Mouse (Mus musculus): Measurements from ENCODE around the gene Ifna13. TPM values are rescaled to one million over a fixed set of nuclear protein-coding genes. Genes with fewer than 3 reads are reported as not detected.

Ifna13 gene
- not detected in 2 replicates for polyA plus RNA-seq (2014; fragmentation: Nextera tagmentation; extraction: Ambion mirVana)

DNA sequence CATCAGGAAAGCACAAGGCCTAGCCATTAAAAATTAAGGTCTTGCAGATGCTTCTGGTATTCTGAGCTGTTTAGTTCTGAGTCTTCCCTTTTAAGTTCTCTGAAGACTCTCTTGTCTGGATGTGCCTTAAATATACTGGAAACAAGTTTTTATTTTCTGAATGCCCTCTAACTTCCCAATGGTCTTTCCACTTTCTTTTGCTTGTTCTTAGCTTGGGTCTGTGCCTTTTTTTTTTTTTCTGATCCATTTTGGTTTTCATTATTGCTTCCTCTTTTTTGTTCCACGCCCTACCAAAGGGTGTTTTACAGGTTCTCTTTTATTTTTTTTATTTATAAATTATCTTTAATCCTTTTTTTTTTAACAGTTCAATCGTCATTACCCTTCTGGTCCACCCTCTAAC is at the start of gene Ifna13:
Ifna13 (minus strand) TSS at position 101 of the 400 bp plus-strand sequence.
- Histone ChIP-seq H3K9ac (ENCODE audit: low read length) (no peak within 1 kb of the TSS), H3K27me3 (ENCODE audit: control insufficient read depth, insufficient read depth, low read length) (no peaks in the 10 kb centered on the region), H3K36me3 (ENCODE audit: control insufficient read depth, insufficient read depth, low read length) (no peaks in the 10 kb centered on the region), H3K27ac (replicated peaks in 1 of 2; ENCODE audit: control insufficient read depth in 1 of 2, insufficient read depth in 1 of 2, low read depth in 2 of 2, low read length in 2 of 2) (no peak within 1 kb of the TSS), H3K4me1 (ENCODE audit: control insufficient read depth in 2 of 2, insufficient read depth in 2 of 2, low read length in 2 of 2) (no peaks in the 10 kb centered on the region), H3K4me2 (ENCODE audit: low read length) (no peak within 1 kb of the TSS), H3K9me3 (ENCODE audit: control insufficient read depth, low read length) (no peaks in the 10 kb centered on the region), H3K4me3 (ENCODE audit: control insufficient read depth in 1 of 2, insufficient read depth in 1 of 2, low read depth in 1 of 2, low read length in 2 of 2) (no peak within 1 kb of the TSS)
- 53% methylated on average over 2 of the region's 2 CpGs for WGBS
- no peak for ATAC-seq (ENCODE audit: insufficient number of reproducible peaks, insufficient read depth, low FRiP score, low read depth)

DNA sequence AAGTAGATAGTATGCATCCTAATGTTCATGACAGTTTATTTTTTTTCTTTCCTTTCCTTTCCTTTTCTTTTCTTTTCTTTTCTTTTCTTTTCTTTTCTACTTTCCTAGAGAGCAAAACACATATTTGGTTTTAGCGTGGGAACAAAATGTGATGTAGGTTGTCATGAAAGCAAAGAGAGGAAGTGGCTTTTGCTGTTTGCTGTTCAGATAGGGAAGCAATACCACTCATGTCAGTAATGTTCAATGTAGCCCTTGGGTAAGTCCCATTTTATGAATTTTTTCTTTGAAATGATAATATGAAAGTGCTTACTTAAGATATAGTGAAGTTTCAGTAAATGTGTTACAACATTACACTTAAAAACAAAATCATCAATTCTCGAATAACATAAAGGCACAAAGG is 49.1 kb upstream of the Ifna13 start:
- Histone ChIP-seq H3K9ac (ENCODE audit: low read length) (no peak overlapping the region), H3K36me3 (ENCODE audit: control insufficient read depth, insufficient read depth, low read length) (no peaks in the 10 kb centered on the region), H3K27ac (replicated peaks in 1 of 2; ENCODE audit: control insufficient read depth in 1 of 2, insufficient read depth in 1 of 2, low read depth in 2 of 2, low read length in 2 of 2) (no peak overlapping the region), H3K4me1 (ENCODE audit: control insufficient read depth in 2 of 2, insufficient read depth in 2 of 2, low read length in 2 of 2) (no peaks in the 10 kb centered on the region), H3K4me3 (ENCODE audit: control insufficient read depth in 1 of 2, insufficient read depth in 1 of 2, low read depth in 1 of 2, low read length in 2 of 2) (no peak overlapping the region), H3K27me3 (ENCODE audit: control insufficient read depth, insufficient read depth, low read length) (no peaks in the 10 kb centered on the region), H3K4me2 (ENCODE audit: low read length) (no peak overlapping the region), H3K9me3 (ENCODE audit: control insufficient read depth, low read length) (no peaks in the 10 kb centered on the region)
- WGBS, result 83% methylated on average over 2 of the region's 2 CpGs
- ATAC-seq (ENCODE audit: insufficient number of reproducible peaks, insufficient read depth, low FRiP score, low read depth), result no peak

DNA sequence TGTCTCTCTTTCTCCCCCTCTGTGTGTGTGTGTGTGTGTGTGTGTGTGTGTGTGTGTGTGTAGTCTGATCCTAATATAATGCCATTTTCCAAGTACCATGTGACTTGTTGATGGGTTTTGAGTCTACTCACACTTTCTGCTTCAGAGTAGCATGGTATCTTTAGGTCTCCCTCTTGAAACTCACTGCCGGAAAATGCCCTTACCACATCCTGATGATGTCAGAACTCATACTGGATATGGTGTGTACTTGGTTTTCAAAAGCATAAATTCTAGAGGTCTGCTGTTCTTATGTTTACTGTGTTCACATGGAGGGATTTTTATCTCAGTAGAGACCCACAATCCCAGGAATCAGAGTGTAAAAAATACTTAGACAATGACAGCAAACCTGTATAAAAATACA is 48.3 kb upstream of the Ifna13 start:
- H3K36me3 ChIP-seq (ENCODE audit: control insufficient read depth, insufficient read depth, low read length), result no peaks in the 10 kb centered on the region
- no peak overlapping the region for H3K4me3 ChIP-seq (ENCODE audit: control insufficient read depth in 1 of 2, insufficient read depth in 1 of 2, low read depth in 1 of 2, low read length in 2 of 2)
- no peak overlapping the region for H3K9ac ChIP-seq (ENCODE audit: low read length)
- ATAC-seq (ENCODE audit: insufficient number of reproducible peaks, insufficient read depth, low FRiP score, low read depth), result no peak
- H3K9me3 ChIP-seq (ENCODE audit: control insufficient read depth, low read length), result no peaks in the 10 kb centered on the region
- WGBS, result 71% methylated on average over 1 of the region's 1 CpGs
- H3K27ac ChIP-seq (replicated peaks in 1 of 2; ENCODE audit: control insufficient read depth in 1 of 2, insufficient read depth in 1 of 2, low read depth in 2 of 2, low read length in 2 of 2), result no peak overlapping the region
- no peaks in the 10 kb centered on the region for H3K4me1 ChIP-seq (ENCODE audit: control insufficient read depth in 2 of 2, insufficient read depth in 2 of 2, low read length in 2 of 2)
- no peaks in the 10 kb centered on the region for H3K27me3 ChIP-seq (ENCODE audit: control insufficient read depth, insufficient read depth, low read length)
- no peak overlapping the region for H3K4me2 ChIP-seq (ENCODE audit: low read length)

GRCm38 (mm10) chr4:88691259-88691658 is 47.0 kb upstream of the Ifna13 start, which contains the start of gene Ifnab:
TSS of gene Ifnab (minus strand) at chr4:88691359.
- no peak for ATAC-seq (ENCODE audit: insufficient number of reproducible peaks, insufficient read depth, low FRiP score, low read depth)
- Histone ChIP-seq H3K4me2 (ENCODE audit: low read length) (no peak within 1 kb of the TSS), H3K9ac (ENCODE audit: low read length) (no peak within 1 kb of the TSS), H3K36me3 (ENCODE audit: control insufficient read depth, insufficient read depth, low read length) (no peaks in the 10 kb centered on the region), H3K27ac (replicated peaks in 1 of 2; ENCODE audit: control insufficient read depth in 1 of 2, insufficient read depth in 1 of 2, low read depth in 2 of 2, low read length in 2 of 2) (no peak within 1 kb of the TSS), H3K9me3 (ENCODE audit: control insufficient read depth, low read length) (no peaks in the 10 kb centered on the region), H3K27me3 (ENCODE audit: control insufficient read depth, insufficient read depth, low read length) (no peaks in the 10 kb centered on the region), H3K4me1 (ENCODE audit: control insufficient read depth in 2 of 2, insufficient read depth in 2 of 2, low read length in 2 of 2) (no peaks in the 10 kb centered on the region), H3K4me3 (ENCODE audit: control insufficient read depth in 1 of 2, insufficient read depth in 1 of 2, low read depth in 1 of 2, low read length in 2 of 2) (no peak within 1 kb of the TSS)
- 35% methylated on average over 2 of the region's 2 CpGs for WGBS

- 86% methylated on average over 1 of the region's 1 CpGs for WGBS
- no peaks in the 10 kb centered on the region for H3K9me3 ChIP-seq (ENCODE audit: control insufficient read depth, low read length)
Measured at GRCm38 (mm10) chr4:88683812-88684211, 39.6 kb upstream of the Ifna13 start, which contains the start of gene Ifna2. TSS of gene Ifna2 (minus strand) at chr4:88683912.

DNA sequence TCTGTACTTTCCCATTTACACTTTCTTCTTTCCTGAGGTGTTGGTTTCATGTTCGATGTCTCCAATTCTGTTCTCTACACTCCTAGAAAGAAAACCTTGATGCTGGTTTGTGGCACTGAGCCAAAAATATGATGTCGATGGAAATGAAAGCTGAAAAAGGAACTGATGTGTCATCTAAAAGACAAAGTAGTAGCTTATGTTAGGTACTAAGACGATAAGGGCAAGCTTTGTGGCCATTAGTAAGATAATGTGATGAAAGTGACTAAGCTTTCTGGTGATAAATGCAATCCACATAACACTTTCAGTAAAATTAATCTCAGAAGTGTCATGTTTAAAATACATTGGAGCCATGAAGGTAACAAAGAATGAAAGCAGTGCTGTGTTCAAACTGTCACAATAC is 37.1 kb upstream of the Ifna13 start:
- Histone ChIP-seq H3K9ac (ENCODE audit: low read length) (no peak overlapping the region), H3K4me1 (ENCODE audit: control insufficient read depth in 2 of 2, insufficient read depth in 2 of 2, low read length in 2 of 2) (no peaks in the 10 kb centered on the region), H3K4me2 (ENCODE audit: low read length) (no peak overlapping the region), H3K27me3 (ENCODE audit: control insufficient read depth, insufficient read depth, low read length) (no peaks in the 10 kb centered on the region), H3K27ac (replicated peaks in 1 of 2; ENCODE audit: control insufficient read depth in 1 of 2, insufficient read depth in 1 of 2, low read depth in 2 of 2, low read length in 2 of 2) (no peak overlapping the region), H3K36me3 (ENCODE audit: control insufficient read depth, insufficient read depth, low read length) (no peaks in the 10 kb centered on the region), H3K4me3 (ENCODE audit: control insufficient read depth in 1 of 2, insufficient read depth in 1 of 2, low read depth in 1 of 2, low read length in 2 of 2) (no peak overlapping the region), H3K9me3 (ENCODE audit: control insufficient read depth, low read length) (no peaks in the 10 kb centered on the region)
- no peak for ATAC-seq (ENCODE audit: insufficient number of reproducible peaks, insufficient read depth, low FRiP score, low read depth)
- 47% methylated on average over 3 of the region's 3 CpGs for WGBS

More at GRCm38 (mm10) chr4:88683812-88684211, 39.6 kb upstream of the Ifna13 start, which contains the start of gene Ifna2:
- no peak within 1 kb of the TSS for H3K9ac ChIP-seq (ENCODE audit: low read length)
- H3K36me3 ChIP-seq (ENCODE audit: control insufficient read depth, insufficient read depth, low read length), result no peaks in the 10 kb centered on the region
- H3K4me3 ChIP-seq (ENCODE audit: control insufficient read depth in 1 of 2, insufficient read depth in 1 of 2, low read depth in 1 of 2, low read length in 2 of 2), result no peak within 1 kb of the TSS
- H3K27ac ChIP-seq (replicated peaks in 1 of 2; ENCODE audit: control insufficient read depth in 1 of 2, insufficient read depth in 1 of 2, low read depth in 2 of 2, low read length in 2 of 2), result no peak within 1 kb of the TSS
- no peak within 1 kb of the TSS for H3K4me2 ChIP-seq (ENCODE audit: low read length)
- H3K27me3 ChIP-seq (ENCODE audit: control insufficient read depth, insufficient read depth, low read length), result no peaks in the 10 kb centered on the region
- no peaks in the 10 kb centered on the region for H3K4me1 ChIP-seq (ENCODE audit: control insufficient read depth in 2 of 2, insufficient read depth in 2 of 2, low read length in 2 of 2)
- no peak for ATAC-seq (ENCODE audit: insufficient number of reproducible peaks, insufficient read depth, low FRiP score, low read depth)

DNA sequence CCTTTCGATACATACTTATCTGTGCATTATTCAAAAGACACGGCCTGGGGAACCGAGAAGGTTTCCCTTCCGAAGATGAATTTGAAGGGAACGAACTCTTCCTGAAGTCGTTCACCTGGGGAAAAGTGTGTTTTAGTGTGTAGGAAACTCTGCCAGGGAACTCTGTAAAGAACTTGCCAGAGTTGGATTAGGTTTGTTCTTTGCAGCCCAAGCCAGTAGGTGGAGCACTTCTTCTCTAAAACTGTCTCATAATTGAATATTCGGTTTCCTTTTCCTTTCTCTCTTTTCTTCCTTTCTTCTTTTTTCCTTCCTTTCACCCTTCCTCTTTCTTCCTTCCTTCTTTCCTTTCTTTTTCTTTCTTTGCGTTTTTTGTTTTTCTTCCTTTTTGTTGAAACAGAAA is 36.1 kb upstream of the Ifna13 start:
- no peaks in the 10 kb centered on the region for H3K27me3 ChIP-seq (ENCODE audit: control insufficient read depth, insufficient read depth, low read length)
- no peak for ATAC-seq (ENCODE audit: insufficient number of reproducible peaks, insufficient read depth, low FRiP score, low read depth)
- H3K4me3 ChIP-seq (ENCODE audit: control insufficient read depth in 1 of 2, insufficient read depth in 1 of 2, low read depth in 1 of 2, low read length in 2 of 2), result no peak overlapping the region
- 38% methylated on average over 8 of the region's 8 CpGs for WGBS
- H3K4me1 ChIP-seq (ENCODE audit: control insufficient read depth in 2 of 2, insufficient read depth in 2 of 2, low read length in 2 of 2), result no peaks in the 10 kb centered on the region
- H3K9ac ChIP-seq (ENCODE audit: low read length), result no peak overlapping the region
- H3K36me3 ChIP-seq (ENCODE audit: control insufficient read depth, insufficient read depth, low read length), result no peaks in the 10 kb centered on the region
- H3K4me2 ChIP-seq (ENCODE audit: low read length), result no peak overlapping the region
- no peaks in the 10 kb centered on the region for H3K9me3 ChIP-seq (ENCODE audit: control insufficient read depth, low read length)
- no peak overlapping the region for H3K27ac ChIP-seq (replicated peaks in 1 of 2; ENCODE audit: control insufficient read depth in 1 of 2, insufficient read depth in 1 of 2, low read depth in 2 of 2, low read length in 2 of 2)

DNA sequence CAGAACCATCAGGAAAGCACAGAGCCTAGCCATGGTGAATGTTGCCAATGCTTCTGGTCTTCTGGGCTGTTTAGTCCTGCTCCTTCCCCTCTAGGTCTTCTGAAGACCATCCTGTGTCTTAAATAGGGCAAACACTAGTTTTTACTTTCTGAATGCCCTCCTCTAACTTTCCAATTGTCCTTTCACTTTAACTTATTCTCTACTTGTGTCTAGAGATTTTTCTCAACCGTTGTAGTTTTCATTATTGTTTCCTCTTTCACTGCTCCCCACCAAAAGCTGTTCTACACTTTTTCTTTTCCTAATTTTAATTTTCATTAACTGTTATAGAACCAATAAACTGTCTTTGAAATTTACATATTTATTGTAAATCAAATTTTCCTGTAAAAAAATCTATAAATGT is 32.6 kb upstream of the Ifna13 start, which contains the start of gene Ifna16:
Ifna16 (minus strand) TSS at position 101 of the 400 bp plus-strand sequence.
- no peaks in the 10 kb centered on the region for H3K36me3 ChIP-seq (ENCODE audit: control insufficient read depth, insufficient read depth, low read length)
- no peaks in the 10 kb centered on the region for H3K4me1 ChIP-seq (ENCODE audit: control insufficient read depth in 2 of 2, insufficient read depth in 2 of 2, low read length in 2 of 2)
- 78% methylated on average over 1 of the region's 1 CpGs for WGBS
- H3K4me3 ChIP-seq (ENCODE audit: control insufficient read depth in 1 of 2, insufficient read depth in 1 of 2, low read depth in 1 of 2, low read length in 2 of 2), result no peak within 1 kb of the TSS
- ATAC-seq (ENCODE audit: insufficient number of reproducible peaks, insufficient read depth, low FRiP score, low read depth), result no peak
- no peak within 1 kb of the TSS for H3K9ac ChIP-seq (ENCODE audit: low read length)
- H3K27me3 ChIP-seq (ENCODE audit: control insufficient read depth, insufficient read depth, low read length), result no peaks in the 10 kb centered on the region
- no peak within 1 kb of the TSS for H3K27ac ChIP-seq (replicated peaks in 1 of 2; ENCODE audit: control insufficient read depth in 1 of 2, insufficient read depth in 1 of 2, low read depth in 2 of 2, low read length in 2 of 2)
- no peaks in the 10 kb centered on the region for H3K9me3 ChIP-seq (ENCODE audit: control insufficient read depth, low read length)
- H3K4me2 ChIP-seq (ENCODE audit: low read length), result no peak within 1 kb of the TSS
